Mouse (Mus musculus): ENCODE data around the gene Slc39a8. TPM values are rescaled to one million over a fixed set of nuclear protein-coding genes. Genes with fewer than 3 reads are reported as not detected.

The Slc39a8 gene
- polyA plus RNA-seq, 1 experiment: 3.3 TPM

DNA sequence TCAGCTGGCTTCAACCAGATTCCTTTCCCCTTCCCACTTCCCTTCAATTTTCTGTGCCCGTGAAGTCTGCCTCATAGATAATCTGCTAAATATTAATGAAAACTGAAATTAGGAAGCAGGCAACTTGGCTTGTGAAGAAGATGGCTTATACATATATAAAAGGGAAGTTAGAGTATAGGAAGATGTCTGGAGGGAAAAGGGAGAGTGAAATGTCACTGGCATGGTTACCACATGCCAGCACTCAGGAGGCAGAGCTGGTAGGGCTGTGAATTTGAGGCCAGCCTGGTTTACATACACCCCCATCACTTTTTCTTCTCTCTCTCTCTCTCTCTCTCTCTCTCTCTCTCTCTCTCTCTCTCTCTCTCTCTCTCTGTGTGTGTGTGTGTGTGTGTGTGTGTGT, 8.0 kb upstream of the Slc39a8 start:
- Histone ChIP-seq H3K27ac (ENCODE audit: insufficient read depth, low read depth, low read length) (no peak overlapping the region), H3K4me3 (ENCODE audit: low read depth, low read length) (no peak overlapping the region), H3K4me1 (ENCODE audit: control insufficient read depth, insufficient read depth, insufficient read length, low read length) (peaks cover 7% of the 10 kb centered on the region), H3K36me3 (ENCODE audit: control insufficient read depth, insufficient read depth, low read length) (no peaks in the 10 kb centered on the region), H3K27me3 (ENCODE audit: control insufficient read depth, insufficient read depth, low read length) (peaks cover 10% of the 10 kb centered on the region; the same call in 1 of the 2 replicates)
- no peak for TF ChIP-seq CTCF (IDR thresholded peaks at IDR 0.05; ENCODE audit: extremely low read depth, insufficient read length, insufficient replicate concordance, low read depth, low read length)
- no peak for TF ChIP-seq POLR2A (IDR thresholded peaks at IDR 0.05; ENCODE audit: low read depth, low read length)
- WGBS: 41% methylated on average over 1 of the region's 1 CpGs

DNA sequence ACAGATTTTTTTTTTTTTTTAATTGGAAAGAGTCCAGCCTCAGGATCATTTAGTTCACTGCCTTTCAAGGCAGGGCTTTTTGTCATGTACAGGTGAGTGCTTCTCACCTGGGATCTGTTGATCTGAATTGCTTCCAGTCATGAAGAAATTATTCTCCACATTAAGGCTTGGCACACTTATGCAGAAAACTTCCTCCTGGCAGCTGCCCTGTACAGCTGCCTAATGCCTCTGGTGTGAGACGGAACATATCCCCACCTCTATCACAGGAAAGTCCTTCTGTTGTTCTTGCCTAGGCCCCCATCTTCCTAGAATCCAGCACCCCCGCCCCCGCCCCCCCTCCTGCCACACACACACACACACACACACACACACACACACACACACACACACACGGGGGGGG, 643 bp upstream of the Slc39a8 start:
- Histone ChIP-seq H3K36me3 (ENCODE audit: control insufficient read depth, insufficient read depth, low read length) (no peaks in the 10 kb centered on the region), H3K27me3 (ENCODE audit: control insufficient read depth, insufficient read depth, low read length) (no peaks in the 10 kb centered on the region), H3K4me3 (ENCODE audit: low read depth, low read length) (no peak overlapping the region), H3K27ac (ENCODE audit: insufficient read depth, low read depth, low read length) (0 out of 2 replicates have a peak overlapping the region, but pooled peaks have one; percentile 10), H3K4me1 (ENCODE audit: control insufficient read depth, insufficient read depth, insufficient read length, low read length) (no peaks in the 10 kb centered on the region; the same call in 1 of the 2 replicates)
- WGBS: 0% methylated on average over 1 of the region's 4 CpGs
- TF ChIP-seq CTCF (IDR thresholded peaks at IDR 0.05; ENCODE audit: extremely low read depth, insufficient read length, insufficient replicate concordance, low read depth, low read length) (no peak), POLR2A (IDR thresholded peaks at IDR 0.05; ENCODE audit: low read depth, low read length) (no peak)

DNA sequence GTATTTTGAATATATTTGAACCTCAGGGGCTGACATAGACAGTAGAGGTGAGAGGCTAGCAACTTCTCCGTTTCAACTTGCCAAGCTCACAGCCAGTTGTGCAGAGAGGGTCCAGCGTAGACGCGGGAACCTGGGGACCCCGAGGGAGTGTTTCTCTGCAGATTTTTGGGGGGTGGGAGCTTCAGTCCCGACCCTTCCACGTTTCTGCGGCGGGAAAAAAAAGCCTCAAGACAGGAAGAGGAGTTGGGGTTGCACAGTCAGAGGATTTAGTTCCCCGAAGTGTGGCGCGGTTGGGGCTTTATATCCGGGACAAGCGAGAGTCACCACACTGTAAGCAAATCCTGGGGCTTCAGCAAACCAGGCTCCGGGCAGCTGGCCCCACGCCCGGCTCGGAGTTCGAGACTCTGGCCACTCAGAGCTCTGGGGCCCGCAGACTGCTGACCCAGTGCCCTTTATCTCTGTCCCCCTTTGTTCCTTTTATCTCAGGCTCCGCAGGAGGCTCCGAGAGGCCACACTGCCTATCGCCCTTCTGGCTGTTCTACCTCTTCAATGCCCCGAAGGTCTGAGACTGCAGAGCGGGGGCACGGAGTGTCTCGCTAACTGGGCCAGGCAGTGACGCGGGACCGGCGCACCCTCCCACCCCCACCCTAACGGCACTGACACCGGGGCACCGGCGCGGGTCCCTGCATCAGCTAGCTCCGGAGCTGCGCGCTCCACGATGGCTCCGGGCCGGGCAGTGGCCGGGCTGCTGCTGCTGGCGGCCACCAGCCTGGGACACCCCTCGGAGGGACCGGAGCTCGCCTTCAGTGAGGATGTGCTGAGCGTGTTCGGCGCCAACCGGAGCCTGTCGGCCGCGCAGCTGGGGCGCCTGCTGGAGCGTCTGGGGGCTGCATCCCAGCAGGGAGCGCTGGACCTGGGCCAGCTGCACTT, 940 bp downstream of the Slc39a8 start:
- Histone ChIP-seq H3K4me3 (ENCODE audit: low read depth, low read length) (peak overlapping the region; percentile 71), H3K36me3 (ENCODE audit: control insufficient read depth, insufficient read depth, low read length) (no peaks in the 10 kb centered on the region), H3K27ac (ENCODE audit: insufficient read depth, low read depth, low read length) (peak overlapping the region; percentile 38), H3K27me3 (ENCODE audit: control insufficient read depth, insufficient read depth, low read length) (no peaks in the 10 kb centered on the region), H3K4me1 (ENCODE audit: control insufficient read depth, insufficient read depth, insufficient read length, low read length) (no peaks in the 10 kb centered on the region; the same call in 1 of the 2 replicates)
- WGBS: under 1% methylated on average over 57 of the region's 57 CpGs
- TF ChIP-seq POLR2A (IDR thresholded peaks at IDR 0.05; ENCODE audit: low read depth, low read length) (peak; percentile 12; the same call in 1 of the 2 replicates), CTCF (IDR thresholded peaks at IDR 0.05; ENCODE audit: extremely low read depth, insufficient read length, insufficient replicate concordance, low read depth, low read length) (no peak)

DNA sequence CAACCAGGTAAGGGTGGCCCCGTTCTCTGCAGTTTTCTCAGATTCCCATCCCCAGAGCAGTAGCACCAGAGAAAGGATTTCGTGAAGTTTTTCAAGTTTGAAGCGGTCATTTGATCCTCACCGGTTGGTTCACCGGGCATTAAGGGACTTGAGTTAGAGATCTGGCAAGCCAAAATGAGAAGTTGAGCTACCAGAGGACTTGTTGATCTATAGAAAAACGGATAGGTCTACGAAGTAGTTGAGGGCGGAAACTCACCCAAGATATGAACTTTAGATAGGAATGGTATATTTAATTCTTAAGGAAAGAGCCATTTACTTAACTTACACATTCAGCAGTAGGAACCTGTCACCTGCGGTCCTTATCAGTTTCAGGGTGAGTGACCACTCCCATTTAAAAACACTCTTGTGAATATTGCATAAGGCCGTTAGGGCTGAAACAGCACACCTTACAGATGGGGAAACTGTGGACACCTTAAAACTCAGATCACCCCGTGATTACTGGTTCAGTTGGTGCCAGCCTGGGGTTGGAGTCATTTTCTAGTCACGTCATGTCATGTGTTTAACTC, 1.7 kb downstream of the Slc39a8 start:
- Histone ChIP-seq H3K36me3 (ENCODE audit: control insufficient read depth, insufficient read depth, low read length) (no peaks in the 10 kb centered on the region), H3K4me1 (ENCODE audit: control insufficient read depth, insufficient read depth, insufficient read length, low read length) (no peaks in the 10 kb centered on the region; the same call in 1 of the 2 replicates), H3K27ac (ENCODE audit: insufficient read depth, low read depth, low read length) (no peak overlapping the region), H3K27me3 (ENCODE audit: control insufficient read depth, insufficient read depth, low read length) (no peaks in the 10 kb centered on the region), H3K4me3 (ENCODE audit: low read depth, low read length) (peak overlapping the region; percentile 71)
- WGBS: 13% methylated on average over 12 of the region's 12 CpGs
- TF ChIP-seq CTCF (IDR thresholded peaks at IDR 0.05; ENCODE audit: extremely low read depth, insufficient read length, insufficient replicate concordance, low read depth, low read length) (no peak), POLR2A (IDR thresholded peaks at IDR 0.05; ENCODE audit: low read depth, low read length) (no peak)

- Histone ChIP-seq H3K4me1 (ENCODE audit: control insufficient read depth, insufficient read depth, insufficient read length, low read length) (no peaks in the 10 kb centered on the region; the same call in 1 of the 2 replicates), H3K27me3 (ENCODE audit: control insufficient read depth, insufficient read depth, low read length) (no peaks in the 10 kb centered on the region), H3K36me3 (ENCODE audit: control insufficient read depth, insufficient read depth, low read length) (no peaks in the 10 kb centered on the region), H3K4me3 (ENCODE audit: low read depth, low read length) (no peak overlapping the region), H3K27ac (ENCODE audit: insufficient read depth, low read depth, low read length) (no peak overlapping the region)
- TF ChIP-seq POLR2A (IDR thresholded peaks at IDR 0.05; ENCODE audit: low read depth, low read length) (no peak), CTCF (IDR thresholded peaks at IDR 0.05; ENCODE audit: extremely low read depth, insufficient read length, insufficient replicate concordance, low read depth, low read length) (no peak)
- 47% methylated on average over 1 of the region's 1 CpGs for WGBS
These were observed 2.9 kb downstream of the Slc39a8 start for GRCm38 (mm10) chr3:135828000-135828399.

GRCm38 (mm10) chr3:135832496-135832895, 7.4 kb downstream of the Slc39a8 start:
- Histone ChIP-seq H3K27me3 (ENCODE audit: control insufficient read depth, insufficient read depth, low read length) (no peaks in the 10 kb centered on the region), H3K27ac (ENCODE audit: insufficient read depth, low read depth, low read length) (no peak overlapping the region), H3K4me3 (ENCODE audit: low read depth, low read length) (no peak overlapping the region), H3K36me3 (ENCODE audit: control insufficient read depth, insufficient read depth, low read length) (no peaks in the 10 kb centered on the region), H3K4me1 (ENCODE audit: control insufficient read depth, insufficient read depth, insufficient read length, low read length) (no peaks in the 10 kb centered on the region)
- TF ChIP-seq CTCF (IDR thresholded peaks at IDR 0.05; ENCODE audit: extremely low read depth, insufficient read length, insufficient replicate concordance, low read depth, low read length) (no peak), POLR2A (IDR thresholded peaks at IDR 0.05; ENCODE audit: low read depth, low read length) (no peak)
- WGBS: 95% methylated on average over 2 of the region's 2 CpGs

GRCm38 (mm10) chr3:135832907-135833306, 7.8 kb downstream of the Slc39a8 start:
- Histone ChIP-seq H3K36me3 (ENCODE audit: control insufficient read depth, insufficient read depth, low read length) (no peaks in the 10 kb centered on the region), H3K4me3 (ENCODE audit: low read depth, low read length) (no peak overlapping the region), H3K27ac (ENCODE audit: insufficient read depth, low read depth, low read length) (no peak overlapping the region), H3K27me3 (ENCODE audit: control insufficient read depth, insufficient read depth, low read length) (no peaks in the 10 kb centered on the region), H3K4me1 (ENCODE audit: control insufficient read depth, insufficient read depth, insufficient read length, low read length) (no peaks in the 10 kb centered on the region)
- TF ChIP-seq CTCF (IDR thresholded peaks at IDR 0.05; ENCODE audit: extremely low read depth, insufficient read length, insufficient replicate concordance, low read depth, low read length) (no peak), POLR2A (IDR thresholded peaks at IDR 0.05; ENCODE audit: low read depth, low read length) (no peak)
- 76% methylated on average over 4 of the region's 4 CpGs for WGBS

All from small intestine, adult 2 months (tissue).